Mouse (Mus musculus) erythroblast, embryonic 14.5 days (primary cell): Measurements from ENCODE around the gene Zfpl1.
"Not testable (repeated sequence)": the region's sequence is repeated elsewhere in the genome, so short reads cannot be mapped to it uniquely, and the experiment has no call there.

Source experiments
- GATA1 ChIP-seq: IDR thresholded peaks from 2 replicates; pipeline ENCODE4 v1.6.1; 2012; ENCODE audit warnings: low read length, inconsistent platforms, mixed read lengths
- TAL1 ChIP-seq: IDR thresholded peaks from 3 replicates; pipeline ENCODE4 v1.6.1; 2012; ENCODE audit warnings: low read length, inconsistent platforms, mixed read lengths

DNA sequence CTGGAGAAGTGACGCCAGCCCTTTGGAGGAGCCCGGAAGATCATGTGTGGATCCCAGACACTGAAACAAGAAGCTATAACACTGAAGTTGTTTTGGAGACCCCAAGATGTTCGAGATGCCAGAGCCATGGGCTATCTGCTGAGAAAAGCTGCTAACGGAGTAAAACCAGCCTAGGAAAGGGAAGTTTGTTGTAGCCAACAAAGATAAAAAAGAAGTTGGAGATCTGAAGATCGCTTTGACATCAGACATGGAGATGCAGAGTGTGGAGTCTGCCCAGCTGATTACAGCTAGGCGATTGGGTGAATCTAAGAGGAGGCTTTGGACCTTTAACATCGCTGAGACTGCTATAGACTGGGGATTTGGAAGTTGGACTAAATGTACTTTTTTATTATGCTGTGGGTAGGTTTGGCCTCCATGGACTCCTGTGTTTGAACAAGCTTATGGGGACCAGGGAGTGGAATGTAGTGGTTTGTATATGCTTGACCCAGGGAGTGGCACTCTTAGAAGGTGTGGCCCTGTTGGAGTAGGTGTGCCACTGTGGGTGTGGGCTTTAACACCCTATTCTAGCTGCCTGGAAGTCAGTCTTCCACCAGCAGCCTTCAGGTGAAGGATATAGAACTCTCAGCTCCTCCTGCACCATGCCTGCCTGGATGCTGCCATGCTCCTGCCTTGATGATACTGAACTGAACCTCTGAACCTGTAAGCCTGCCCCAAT, 45.8 kb upstream of the Zfpl1 start:
- not testable (repeated sequence) for TF ChIP-seq TAL1, GATA1
